Mouse (Mus musculus) cerebellum, adult 2 months (tissue): ENCODE results near the gene Gm13306.
"Not testable (repeated sequence)": the region's sequence is repeated elsewhere in the genome, so short reads cannot be mapped to it uniquely, and the experiment has no call there.

ENCODE experiments used
- CTCF ChIP-seq: fragments of 200-500 bp; IDR thresholded peaks from 2 replicates; pipeline ENCODE4 v1.5.1; 2011; ENCODE audit warnings: low read depth, mild to moderate bottlenecking, control low read depth, low read length, moderate library complexity, borderline replicate concordance; ENCODE audit not compliant: insufficient read depth
- POLR2A ChIP-seq: fragments of 200-500 bp; IDR thresholded peaks from 2 replicates; pipeline ENCODE4 v1.6.1; 2011; ENCODE audit warnings: low read length, control low read depth, borderline replicate concordance; ENCODE audit not compliant: insufficient read depth

DNA sequence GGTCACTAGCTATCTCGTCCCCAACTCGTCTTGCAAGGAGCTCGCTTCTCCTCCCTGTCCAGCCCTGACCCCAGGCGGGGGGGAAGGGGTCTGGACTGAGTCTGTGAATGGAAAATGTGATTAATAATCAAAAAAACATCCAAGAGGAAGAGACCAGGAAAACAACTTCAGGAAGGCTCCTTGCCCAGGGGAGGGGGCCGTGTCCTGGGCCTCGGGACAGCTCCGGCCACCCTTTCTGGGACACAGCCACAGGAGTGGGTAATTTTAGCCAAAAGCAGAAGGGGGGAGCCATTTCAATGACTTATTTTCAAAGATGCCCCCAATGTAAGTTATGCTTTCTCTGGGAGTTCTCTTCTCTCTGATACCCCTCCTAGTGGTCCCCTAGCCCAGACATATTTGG is 15.3 kb downstream of the Gm13306 start, which contains the start of gene Gm13305:
- TF ChIP-seq CTCF, POLR2A: not testable (repeated sequence)
